Mouse (Mus musculus) neutrophil, adult 59 days (primary cell): Measurements from ENCODE around the gene Mus81. TPM values are rescaled to one million over a fixed set of nuclear protein-coding genes. Genes with fewer than 3 reads are reported as not detected.

Experiments
- total RNA-seq, 2 experiments: library from RNA; stranded (reverse); gene quantifications; 1 replicate in 1 of 2; 2 replicates in 1 of 2; pipeline ENCODE4 v1.2.4; 2023

The Mus81 gene
- 10 to 100 TPM; 19.9 to 20.9 TPM for total RNA-seq

GRCm38 (mm10) chr19:5487768-5488550 is at the start of gene Mus81:
Mus81 (minus strand) TSS chr19:5488402.

GRCm38 (mm10) chr19:5510031-5511026 is 22.1 kb upstream of the Mus81 start, which contains the start of gene Snx32:
Snx32 (minus strand) TSS chr19:5510538.

GRCm38 (mm10) chr19:5503687-5504086 is 15.5 kb upstream of the Mus81 start, which contains the start of gene 1700020D05Rik:
1700020D05Rik (minus strand) TSS chr19:5503787.

GRCm38 (mm10) chr19:5490313-5490897 is 2.2 kb upstream of the Mus81 start, which contains the start of gene Cfl1:
Cfl1 (plus strand) TSS chr19:5490455.

GRCm38 (mm10) chr19:5473720-5474119 is 14.5 kb downstream of the Mus81 start, which contains the start of gene Efemp2:
Efemp2 (plus strand) TSS chr19:5473954.

GRCm38 (mm10) chr19:5468374-5468773 is 19.8 kb downstream of the Mus81 start, which contains the start of gene Ctsw:
Ctsw (minus strand) TSS chr19:5468507.

GRCm38 (mm10) chr19:5460465-5460911 is 27.7 kb downstream of the Mus81 start, which contains the start of gene Fibp:
Fibp (plus strand) TSS chr19:5460615.

GRCm38 (mm10) chr19:5457746-5458442 is 30.3 kb downstream of the Mus81 start, which contains the start of gene Ccdc85b:
Ccdc85b (minus strand) TSS chr19:5457894.

GRCm38 (mm10) chr19:5447515-5448353 is 40.5 kb downstream of the Mus81 start, which contains the start of gene Fosl1:
Fosl1 (plus strand) TSS chr19:5447547.

Other genes starting within 250 kb of the Mus81 start
- 100 to 1,000 TPM; 105 to 106 TPM for gene Pacs1, start 215.3 kb downstream of the Mus81 start, total RNA-seq
- 100 to 1,000 TPM; 199 to 214 TPM for gene Sf3b2, start 192.9 kb downstream of the Mus81 start, total RNA-seq
- not detected for gene Gal3st3, start 190.1 kb downstream of the Mus81 start, total RNA-seq
- not detected for gene Catsper1, start 152.7 kb downstream of the Mus81 start, total RNA-seq
- gene Cst6, start 138.8 kb downstream of the Mus81 start, total RNA-seq: not detected
- 10 to 100 TPM; 21.3 to 25.1 TPM for gene Eif1ad, start 121.7 kb downstream of the Mus81 start, total RNA-seq
- 10 to 100 TPM; 65.2 to 82.5 TPM for gene Banf1, start 121.2 kb downstream of the Mus81 start, total RNA-seq
- 10 to 100 TPM; 96.2 to 98.5 TPM for gene Sart1, start 99.7 kb downstream of the Mus81 start, total RNA-seq
- gene Tsga10ip, start 85.9 kb downstream of the Mus81 start, total RNA-seq: under 1 TPM in 1 of 2 experiments, not detected in 1; 0.20 TPM
- gene Drap1, start 63.4 kb downstream of the Mus81 start, total RNA-seq: 100 to 1,000 TPM; 122 to 124 TPM
- gene AI837181, start 63.3 kb downstream of the Mus81 start, total RNA-seq: 10 to 100 TPM; 38.8 to 44.7 TPM
- gene Fosl1, start 40.9 kb downstream of the Mus81 start, total RNA-seq: 10 to 100 TPM; 47.9 to 66.9 TPM
- 1 to 10 TPM; 1.3 to 2.1 TPM for gene Ccdc85b, start 30.5 kb downstream of the Mus81 start, total RNA-seq
- 10 to 100 TPM; 51.1 to 59.5 TPM for gene Fibp, start 27.8 kb downstream of the Mus81 start, total RNA-seq
- gene Ctsw, start 19.9 kb downstream of the Mus81 start, total RNA-seq: under 1 TPM; 0.69 to 0.79 TPM
- gene Efemp2, start 14.4 kb downstream of the Mus81 start, total RNA-seq: 1 to 10 TPM in 1 of 2 experiments, under 1 TPM in 1; 0.20 to 1.2 TPM
- gene Cfl1, start 2.1 kb upstream of the Mus81 start, total RNA-seq: 1,000 to 10,000 TPM; 1,662 to 1,728 TPM
- gene 1700020D05Rik, start 15.4 kb upstream of the Mus81 start, total RNA-seq: 1 to 10 TPM in 1 of 2 experiments, under 1 TPM in 1; 0.88 to 1.6 TPM
- 1 to 10 TPM; 3.6 to 4.3 TPM for gene Snx32, start 22.1 kb upstream of the Mus81 start, total RNA-seq
- gene Ovol1, start 72.2 kb upstream of the Mus81 start, total RNA-seq: under 1 TPM in 1 of 2 experiments, not detected in 1; 0.13 TPM
- 10 to 100 TPM; 69.1 to 69.3 TPM for gene Ap5b1, start 79.6 kb upstream of the Mus81 start, total RNA-seq
- 100 to 1,000 TPM; 158 to 174 TPM for gene Rnaseh2c, start 113.5 kb upstream of the Mus81 start, total RNA-seq
- 10 to 100 TPM; 81.3 to 83.8 TPM for gene Kat5, start 121.8 kb upstream of the Mus81 start, total RNA-seq
- gene Rela, start 149.1 kb upstream of the Mus81 start, total RNA-seq: 10 to 100 TPM; 73.0 to 88.9 TPM
- gene Sipa1, start 175.3 kb upstream of the Mus81 start, total RNA-seq: 100 to 1,000 TPM; 212 to 218 TPM
- gene Map3k11, start 200.3 kb upstream of the Mus81 start, total RNA-seq: 10 to 100 TPM; 86.5 to 87.3 TPM
- 10 to 100 TPM; 68.8 to 83.2 TPM for gene Pcnx3, start 200.5 kb upstream of the Mus81 start, total RNA-seq
- gene Kcnk7, start 216.0 kb upstream of the Mus81 start, total RNA-seq: not detected
- gene Ehbp1l1, start 237.9 kb upstream of the Mus81 start, total RNA-seq: 100 to 1,000 TPM; 150 to 158 TPM
- 10 to 100 TPM; 57.9 to 58.5 TPM for gene Fam89b, start 241.3 kb upstream of the Mus81 start, total RNA-seq